Mouse (Mus musculus): Measurements from ENCODE around the gene Olfr316.
"Not testable (repeated sequence)": the region's sequence is repeated elsewhere in the genome, so short reads cannot be mapped to it uniquely, and the experiment has no call there.

Olfr316 gene

GRCm38 (mm10) chr11:58752434-58752833, at the start of gene Olfr316:
Olfr316 (plus strand) TSS chr11:58752734.
- in situ Hi-C loops (cut with MseI, MboI), result no loop called here

DNA sequence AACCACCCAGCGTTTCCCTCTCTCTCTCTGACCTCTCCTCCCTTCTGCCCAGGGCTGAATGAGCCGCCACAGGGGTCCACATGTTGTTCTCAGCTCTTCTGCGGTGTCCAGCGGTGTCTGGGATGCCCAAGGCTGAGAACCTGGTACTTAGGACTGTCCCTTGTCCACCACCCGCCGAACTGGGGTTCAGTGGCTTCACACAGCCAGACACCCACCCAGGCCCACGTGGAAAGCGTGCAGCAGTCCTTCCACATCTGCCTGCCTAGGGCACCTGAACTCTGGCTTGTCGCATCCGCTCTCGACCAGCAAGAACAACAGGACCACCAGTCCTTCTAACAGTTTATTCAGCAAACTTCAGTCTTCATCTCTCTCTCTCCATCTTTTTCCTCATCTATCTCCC, 43.4 kb upstream of the Olfr316 start:
- in situ Hi-C loops (cut with MseI, MboI), result no loop called here

DNA sequence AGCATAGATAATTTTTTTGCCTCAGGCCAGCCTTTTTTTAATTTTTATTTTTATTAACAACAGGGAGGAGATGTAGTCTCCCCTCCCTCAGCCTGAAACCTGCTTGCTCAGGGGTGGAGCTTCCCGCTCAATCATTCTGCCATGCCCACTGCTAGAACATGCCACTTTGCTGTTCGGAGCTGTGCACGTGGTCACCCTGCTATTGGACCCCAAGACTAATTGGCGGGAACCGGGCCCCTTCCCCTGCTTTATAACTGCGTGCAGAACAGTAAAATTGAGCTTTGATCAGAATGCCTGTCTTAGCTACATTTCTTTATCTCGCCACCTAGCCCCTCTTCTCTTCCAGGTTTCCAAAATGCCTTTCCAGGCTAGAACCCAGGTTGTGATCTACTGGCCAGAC, 34.8 kb upstream of the Olfr316 start:
- in situ Hi-C loops (cut with MseI, MboI), result not testable (repeated sequence)

DNA sequence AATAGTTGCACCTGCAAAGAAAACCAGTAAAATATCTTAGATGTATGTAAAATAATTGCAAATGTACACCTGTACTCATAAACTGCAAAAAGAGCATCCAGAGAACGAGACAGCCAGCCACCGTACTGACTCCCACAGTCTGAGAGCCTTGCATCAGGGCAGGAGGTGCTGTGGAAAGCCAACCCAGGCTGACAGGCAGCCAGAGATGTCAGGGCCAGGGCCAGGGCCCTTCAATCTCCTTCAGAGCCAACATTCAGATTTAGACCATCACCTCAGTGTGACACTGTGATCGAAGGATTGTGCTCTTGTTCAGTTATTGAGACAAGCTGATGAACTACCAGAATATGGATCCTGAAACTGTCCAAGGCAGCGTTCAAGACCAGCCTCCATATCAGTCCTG, 32.8 kb upstream of the Olfr316 start:
- in situ Hi-C loops (cut with MseI, MboI), result no loop called here

GRCm38 (mm10) chr11:58723914-58724313, 28.6 kb upstream of the Olfr316 start, which contains the start of gene Olfr318:
Olfr318 (minus strand) TSS chr11:58724014.
- in situ Hi-C loops (cut with MseI, MboI), result no loop called here

- in situ Hi-C loops (cut with MseI, MboI), result not testable (repeated sequence)
Measured at GRCm38 (mm10) chr11:58727896-58728650, 24.5 kb upstream of the Olfr316 start.

GRCm38 (mm10) chr11:58733372-58733771, 19.2 kb upstream of the Olfr316 start:
- in situ Hi-C loops (cut with MseI, MboI), result no loop called here

- in situ Hi-C loops (cut with MseI, MboI), result no loop called here
Measured at GRCm38 (mm10) chr11:58738792-58739262, 13.7 kb upstream of the Olfr316 start, which contains the start of gene Olfr317. Olfr317 (minus strand) TSS chr11:58739212.

- in situ Hi-C loops (cut with MseI, MboI), result not testable (repeated sequence)
Measured at GRCm38 (mm10) chr11:58751096-58751495, 1.4 kb upstream of the Olfr316 start.

DNA sequence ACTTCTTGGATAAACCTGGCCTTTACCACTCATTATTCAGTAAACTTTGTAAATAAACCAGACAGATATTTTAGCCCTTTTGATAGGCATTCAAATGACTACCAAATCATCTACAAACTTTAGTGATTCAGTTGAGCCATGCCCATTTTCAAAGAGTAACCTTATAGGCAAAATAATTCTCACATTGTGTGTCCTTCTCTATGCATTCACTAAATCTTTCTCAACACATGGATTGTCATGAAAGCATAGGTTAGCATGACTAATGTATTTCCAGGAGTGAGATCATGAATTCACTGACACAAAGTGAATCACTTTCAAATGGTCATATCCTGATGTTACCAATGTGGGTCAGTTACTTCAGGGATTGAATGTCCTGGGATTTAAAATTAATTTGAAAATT, 20.4 kb downstream of the Olfr316 start, which contains the start of gene Olfr315:
TSS of gene Olfr315 (plus strand) at position 301 of the 400 bp plus-strand sequence.
- in situ Hi-C loops (cut with MseI, MboI), result no loop called here

DNA sequence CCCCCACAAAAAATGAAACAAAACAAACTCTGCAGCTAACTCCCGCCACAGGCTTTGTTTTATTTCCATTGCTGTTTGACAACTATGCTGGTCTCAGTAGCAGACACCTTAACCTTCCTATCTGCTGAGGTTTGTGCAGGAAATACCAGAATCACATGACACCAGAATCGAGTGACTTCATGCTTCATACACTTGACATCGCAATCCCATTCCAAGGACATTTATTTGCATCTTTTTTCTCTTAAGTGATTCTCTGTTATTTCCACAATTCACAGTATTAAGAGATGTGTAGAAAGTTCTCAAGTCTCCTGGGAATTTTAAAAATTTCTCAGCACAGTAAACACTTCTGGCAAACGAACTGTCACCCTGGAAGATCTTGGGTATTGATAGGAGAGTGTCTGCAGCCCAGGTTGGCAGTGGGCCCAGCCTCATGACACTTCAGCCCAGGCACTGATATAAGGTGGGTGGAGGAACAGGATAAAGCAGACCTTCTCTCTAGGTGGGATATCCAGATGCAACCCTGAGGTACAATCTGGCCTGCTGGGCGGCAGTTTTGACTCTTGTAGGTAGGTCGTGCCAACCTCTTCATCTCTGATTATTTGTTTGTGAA, 30.1 kb downstream of the Olfr316 start, which contains the start of gene Olfr314:
TSS of gene Olfr314 (plus strand) at position 473 of the 610 bp plus-strand sequence.
- in situ Hi-C loops (cut with MseI, MboI), result no loop called here

DNA sequence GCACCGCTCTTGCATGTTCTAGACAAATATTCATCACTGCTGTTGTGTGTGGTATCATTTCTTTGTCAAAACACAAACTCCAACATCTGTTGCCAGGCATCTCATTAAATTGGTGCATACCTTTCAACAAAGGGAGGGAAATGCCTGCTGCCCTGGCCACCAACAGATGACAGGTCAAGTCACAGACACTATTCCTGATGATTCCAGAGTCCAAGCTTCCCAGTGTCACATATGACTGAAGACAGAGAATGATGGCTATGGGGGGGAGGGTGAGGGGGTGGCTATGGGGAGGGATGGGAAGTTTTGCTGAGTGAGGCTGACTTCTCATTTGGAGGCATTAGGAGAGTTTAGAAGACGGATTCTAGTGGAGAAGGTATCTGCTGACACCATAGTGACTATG, 31.6 kb downstream of the Olfr316 start:
- in situ Hi-C loops (cut with MseI, MboI), result no loop called here

DNA sequence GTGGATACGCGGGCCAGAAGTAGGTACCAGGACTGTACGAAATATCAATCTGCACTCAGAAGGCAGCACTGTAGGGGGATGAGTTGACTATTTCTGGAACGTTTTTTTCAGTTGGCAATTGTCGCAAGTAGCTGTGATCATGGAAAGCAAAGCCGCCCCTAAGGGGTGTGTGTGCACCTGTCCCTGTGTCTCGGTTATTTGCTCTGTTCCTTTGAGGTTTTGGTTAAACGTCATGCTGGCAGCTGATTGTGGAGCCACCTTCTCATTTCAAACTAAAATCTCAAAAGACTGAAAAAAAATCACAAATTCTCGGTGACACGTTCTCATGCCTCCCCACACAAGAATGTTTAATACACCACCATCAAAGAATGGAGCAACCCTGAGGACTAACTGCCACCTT, 35.1 kb downstream of the Olfr316 start:
- in situ Hi-C loops (cut with MseI, MboI), result no loop called here

GRCm38 (mm10) chr11:58788346-58788745, 35.8 kb downstream of the Olfr316 start:
- in situ Hi-C loops (cut with MseI, MboI), result no loop called here

DNA sequence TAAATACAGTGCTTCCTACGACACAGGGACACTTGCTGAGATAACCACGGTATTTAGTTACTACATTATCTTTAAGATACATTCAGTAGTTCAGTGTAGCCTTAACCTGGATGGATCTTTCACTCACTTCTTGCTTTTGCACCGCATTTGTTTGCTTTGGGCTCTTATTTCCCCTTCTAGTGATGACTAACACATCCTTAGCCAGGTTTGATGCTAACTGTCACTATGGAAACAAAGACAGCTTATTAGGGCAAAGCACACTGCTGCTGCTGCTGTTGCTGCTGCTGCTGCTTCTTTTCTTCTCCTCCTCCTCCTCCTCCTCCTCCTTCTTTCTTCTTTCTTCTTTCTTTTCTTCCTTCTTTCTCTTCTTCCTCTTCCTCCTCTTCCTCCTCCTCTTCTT, 37.0 kb downstream of the Olfr316 start:
- in situ Hi-C loops (cut with MseI, MboI), result no loop called here

- in situ Hi-C loops (cut with MseI, MboI), result no loop called here
Measured at GRCm38 (mm10) chr11:58790053-58790452, 37.5 kb downstream of the Olfr316 start.

GRCm38 (mm10) chr11:58790646-58791045, 38.1 kb downstream of the Olfr316 start:
- in situ Hi-C loops (cut with MseI, MboI), result no loop called here

DNA sequence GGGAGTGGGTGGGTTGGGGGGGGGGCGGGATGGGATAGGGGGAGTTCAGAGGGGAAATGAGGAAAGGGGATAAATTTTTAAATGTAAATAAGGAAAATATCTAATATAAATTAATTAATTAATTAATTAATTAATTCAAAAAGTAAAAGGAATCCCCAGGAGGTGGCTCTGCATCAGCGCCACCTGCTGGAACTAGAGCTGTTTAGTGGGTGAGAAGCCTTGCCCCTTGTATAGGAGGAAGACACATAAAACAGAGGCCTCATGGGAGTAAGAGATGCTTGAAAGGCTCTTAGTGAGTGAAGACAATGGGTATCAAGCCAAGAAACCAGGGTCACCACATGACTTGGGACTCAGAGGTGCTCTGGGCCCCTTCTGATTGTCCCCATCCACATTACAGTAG, 43.3 kb downstream of the Olfr316 start:
- in situ Hi-C loops (cut with MseI, MboI), result no loop called here

DNA sequence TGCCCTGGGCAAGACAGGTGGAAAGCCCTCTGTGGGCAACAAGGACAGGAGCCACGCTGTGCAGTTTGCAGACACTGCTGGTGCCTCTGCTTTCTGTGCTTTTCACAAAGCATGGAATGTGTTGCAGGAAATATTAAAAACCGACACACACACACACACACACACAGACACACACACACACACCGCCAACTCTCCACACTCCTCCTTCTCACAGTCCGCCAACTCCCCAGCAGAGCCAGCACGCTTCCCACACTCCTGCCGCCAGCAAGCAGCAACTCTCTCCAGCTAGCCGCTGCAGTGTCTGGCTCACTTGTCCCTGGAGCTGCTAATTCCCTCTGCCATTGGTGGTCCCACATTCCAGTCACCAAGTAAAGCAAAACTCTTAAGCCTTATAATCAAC, 44.3 kb downstream of the Olfr316 start:
- in situ Hi-C loops (cut with MseI, MboI), result no loop called here

- in situ Hi-C loops (cut with MseI, MboI), result no loop called here
Measured at GRCm38 (mm10) chr11:58799747-58800146, 47.2 kb downstream of the Olfr316 start.

DNA sequence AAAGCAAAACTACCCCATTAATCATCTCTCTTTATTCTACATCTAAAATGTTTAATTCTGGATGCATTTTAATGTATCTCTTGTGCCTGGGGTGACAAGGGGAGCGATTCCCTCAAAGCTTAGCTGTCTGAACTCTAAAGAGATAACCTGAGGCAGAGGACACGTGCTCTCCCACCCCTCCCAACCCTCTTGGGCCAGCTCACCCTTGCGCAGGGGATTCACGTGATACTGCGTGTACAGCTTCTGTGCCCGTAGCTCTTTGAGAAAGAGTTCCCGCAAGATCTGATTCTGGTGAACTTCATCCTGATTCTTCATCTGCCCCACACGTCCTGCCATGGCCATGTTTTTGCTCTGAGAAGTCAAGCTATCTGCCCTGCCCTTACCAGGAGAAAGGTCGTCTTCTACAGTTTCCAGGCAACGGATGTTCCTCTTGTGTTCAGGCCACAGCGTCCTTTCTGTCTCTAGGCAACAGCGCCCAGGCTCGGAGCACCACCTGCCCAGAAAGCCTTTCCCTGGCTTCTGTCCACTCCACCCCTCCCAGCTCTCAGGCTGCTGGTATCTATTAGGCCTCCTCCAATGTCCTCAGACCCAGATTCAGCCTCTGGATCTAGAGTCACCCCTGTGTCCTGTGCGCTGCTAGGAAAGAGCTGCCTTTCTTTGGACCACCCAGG, 49.2 kb downstream of the Olfr316 start, which contains the start of gene Fam183b:
TSS of gene Fam183b (minus strand) at position 403 of the 671 bp plus-strand sequence.
- in situ Hi-C loops (cut with MseI, MboI), result no loop called here

DNA sequence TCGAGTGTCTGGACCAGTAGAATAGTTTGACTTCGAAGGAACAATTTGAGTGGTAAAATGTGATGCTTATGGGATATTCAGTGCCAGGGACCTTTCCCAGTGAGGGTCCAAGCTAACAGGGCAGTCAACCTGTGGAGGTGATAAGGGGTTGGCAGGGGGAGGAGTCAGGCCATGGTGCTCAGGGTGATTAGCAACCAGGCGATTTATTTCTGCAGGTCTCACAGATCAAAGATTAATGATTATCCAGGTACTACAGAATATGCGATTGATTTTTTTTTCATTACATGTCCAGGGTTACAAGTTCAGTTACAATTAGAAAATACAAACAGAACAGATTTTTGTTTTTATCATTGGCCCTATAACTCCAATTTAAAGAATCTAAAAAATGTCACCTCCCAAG, 51.3 kb downstream of the Olfr316 start:
- in situ Hi-C loops (cut with MseI, MboI), result no loop called here
